Mouse (Mus musculus): Measurements from ENCODE around the gene Adarb2. TPM values are rescaled to one million over a fixed set of nuclear protein-coding genes. Genes with fewer than 3 reads are reported as not detected.

The Adarb2 gene
- polyA plus RNA-seq, 1 experiment from 2014 or later: 1.0 TPM

GRCm38 (mm10) chr13:8402324-8402873 is 199.7 kb downstream of the Adarb2 start:
- no peaks in the 10 kb centered on the region for H3K36me3 ChIP-seq (ENCODE audit: control insufficient read depth, insufficient read depth, low read length)
- WGBS: 80% methylated on average over 3 of the region's 3 CpGs
- no peak overlapping the region for H3K9ac ChIP-seq (ENCODE audit: low read length)
- no peak for ATAC-seq (ENCODE audit: insufficient number of reproducible peaks, low FRiP score, low TSS enrichment, low read depth)
- H3K4me1 ChIP-seq (ENCODE audit: control insufficient read depth, insufficient read depth, low read length): no peaks in the 10 kb centered on the region
- no peak for DNase-seq (ENCODE audit: low spot score)
- H3K27ac ChIP-seq (replicated peaks; ENCODE audit: low read depth, low read length): no peak overlapping the region
- H3K9me3 ChIP-seq (ENCODE audit: control insufficient read depth, low read length): no peaks in the 10 kb centered on the region
- no peaks in the 10 kb centered on the region for H3K27me3 ChIP-seq (ENCODE audit: control insufficient read depth, insufficient read depth, low read length)
- H3K4me3 ChIP-seq (ENCODE audit: low read depth, low read length): no peak overlapping the region
- H3K4me2 ChIP-seq (ENCODE audit: low read depth, severe bottlenecking): no peak overlapping the region

- H3K36me3 ChIP-seq (ENCODE audit: control insufficient read depth, insufficient read depth, low read length): no peaks in the 10 kb centered on the region
- ATAC-seq (ENCODE audit: insufficient number of reproducible peaks, low FRiP score, low TSS enrichment, low read depth) (no peak), DNase-seq (ENCODE audit: low spot score) (no peak)
- no peak overlapping the region for H3K27ac ChIP-seq (replicated peaks; ENCODE audit: low read depth, low read length)
- H3K27me3 ChIP-seq (ENCODE audit: control insufficient read depth, insufficient read depth, low read length): no peaks in the 10 kb centered on the region
- 54% methylated on average over 6 of the region's 6 CpGs for WGBS
- no peak overlapping the region for H3K4me3 ChIP-seq (ENCODE audit: low read depth, low read length)
- no peaks in the 10 kb centered on the region for H3K9me3 ChIP-seq (ENCODE audit: control insufficient read depth, low read length)
- H3K4me2 ChIP-seq (ENCODE audit: low read depth, severe bottlenecking): no peak overlapping the region
- H3K9ac ChIP-seq (ENCODE audit: low read length): no peak overlapping the region
- H3K4me1 ChIP-seq (ENCODE audit: control insufficient read depth, insufficient read depth, low read length): no peaks in the 10 kb centered on the region
Measured at GRCm38 (mm10) chr13:8406020-8406419, 203.4 kb downstream of the Adarb2 start.

GRCm38 (mm10) chr13:8410353-8411318 is 208.0 kb downstream of the Adarb2 start:
- Histone ChIP-seq H3K4me2 (ENCODE audit: low read depth, severe bottlenecking) (no peak overlapping the region), H3K9ac (ENCODE audit: low read length) (no peak overlapping the region), H3K9me3 (ENCODE audit: control insufficient read depth, low read length) (no peaks in the 10 kb centered on the region), H3K27me3 (ENCODE audit: control insufficient read depth, insufficient read depth, low read length) (no peaks in the 10 kb centered on the region), H3K36me3 (ENCODE audit: control insufficient read depth, insufficient read depth, low read length) (no peaks in the 10 kb centered on the region), H3K27ac (replicated peaks; ENCODE audit: low read depth, low read length) (no peak overlapping the region), H3K4me3 (ENCODE audit: low read depth, low read length) (no peak overlapping the region), H3K4me1 (ENCODE audit: control insufficient read depth, insufficient read depth, low read length) (no peaks in the 10 kb centered on the region)
- ATAC-seq (ENCODE audit: insufficient number of reproducible peaks, low FRiP score, low TSS enrichment, low read depth): no peak
- no peak for DNase-seq (ENCODE audit: low spot score)
- 73% methylated on average over 5 of the region's 5 CpGs for WGBS

- WGBS: 86% methylated on average over 15 of the region's 15 CpGs
- Histone ChIP-seq H3K9ac (ENCODE audit: low read length) (no peak overlapping the region), H3K36me3 (ENCODE audit: control insufficient read depth, insufficient read depth, low read length) (no peaks in the 10 kb centered on the region), H3K4me2 (ENCODE audit: low read depth, severe bottlenecking) (no peak overlapping the region), H3K9me3 (ENCODE audit: control insufficient read depth, low read length) (no peaks in the 10 kb centered on the region), H3K4me3 (ENCODE audit: low read depth, low read length) (no peak overlapping the region), H3K27me3 (ENCODE audit: control insufficient read depth, insufficient read depth, low read length) (no peaks in the 10 kb centered on the region), H3K27ac (replicated peaks; ENCODE audit: low read depth, low read length) (no peak overlapping the region), H3K4me1 (ENCODE audit: control insufficient read depth, insufficient read depth, low read length) (no peaks in the 10 kb centered on the region)
- DNase-seq (ENCODE audit: low spot score) (no peak), ATAC-seq (ENCODE audit: insufficient number of reproducible peaks, low FRiP score, low TSS enrichment, low read depth) (no peak)
Measured at GRCm38 (mm10) chr13:8424019-8424719, 221.5 kb downstream of the Adarb2 start.

- 92% methylated on average over 4 of the region's 4 CpGs for WGBS
- H3K36me3 ChIP-seq (ENCODE audit: control insufficient read depth, insufficient read depth, low read length): no peaks in the 10 kb centered on the region
- no peak for DNase-seq (ENCODE audit: low spot score)
Measured at GRCm38 (mm10) chr13:8439188-8439835, 236.6 kb downstream of the Adarb2 start.

GRCm38 (mm10) chr13:8445415-8445814 is 242.7 kb downstream of the Adarb2 start:
- WGBS: 73% methylated on average over 2 of the region's 2 CpGs
- Histone ChIP-seq H3K9me3 (ENCODE audit: control insufficient read depth, low read length) (no peaks in the 10 kb centered on the region), H3K4me3 (ENCODE audit: low read depth, low read length) (no peak overlapping the region), H3K9ac (ENCODE audit: low read length) (no peak overlapping the region), H3K36me3 (ENCODE audit: control insufficient read depth, insufficient read depth, low read length) (no peaks in the 10 kb centered on the region), H3K4me2 (ENCODE audit: low read depth, severe bottlenecking) (no peak overlapping the region), H3K27me3 (ENCODE audit: control insufficient read depth, insufficient read depth, low read length) (no peaks in the 10 kb centered on the region), H3K27ac (replicated peaks; ENCODE audit: low read depth, low read length) (no peak overlapping the region), H3K4me1 (ENCODE audit: control insufficient read depth, insufficient read depth, low read length) (no peaks in the 10 kb centered on the region)
- DNase-seq (ENCODE audit: low spot score) (no peak), ATAC-seq (ENCODE audit: insufficient number of reproducible peaks, low FRiP score, low TSS enrichment, low read depth) (no peak)

More at GRCm38 (mm10) chr13:8439188-8439835, 236.6 kb downstream of the Adarb2 start:
- no peaks in the 10 kb centered on the region for H3K9me3 ChIP-seq (ENCODE audit: control insufficient read depth, low read length)
- no peak overlapping the region for H3K9ac ChIP-seq (ENCODE audit: low read length)
- no peak overlapping the region for H3K4me3 ChIP-seq (ENCODE audit: low read depth, low read length)
- no peak overlapping the region for H3K27ac ChIP-seq (replicated peaks; ENCODE audit: low read depth, low read length)
- no peak overlapping the region for H3K4me2 ChIP-seq (ENCODE audit: low read depth, severe bottlenecking)
- H3K27me3 ChIP-seq (ENCODE audit: control insufficient read depth, insufficient read depth, low read length): no peaks in the 10 kb centered on the region
- ATAC-seq (ENCODE audit: insufficient number of reproducible peaks, low FRiP score, low TSS enrichment, low read depth): no peak
- no peaks in the 10 kb centered on the region for H3K4me1 ChIP-seq (ENCODE audit: control insufficient read depth, insufficient read depth, low read length)

GRCm38 (mm10) chr13:8448192-8448879 is 245.7 kb downstream of the Adarb2 start:
- Histone ChIP-seq H3K27ac (replicated peaks; ENCODE audit: low read depth, low read length) (no peak overlapping the region), H3K36me3 (ENCODE audit: control insufficient read depth, insufficient read depth, low read length) (no peaks in the 10 kb centered on the region), H3K27me3 (ENCODE audit: control insufficient read depth, insufficient read depth, low read length) (no peaks in the 10 kb centered on the region), H3K9ac (ENCODE audit: low read length) (no peak overlapping the region), H3K4me1 (ENCODE audit: control insufficient read depth, insufficient read depth, low read length) (no peaks in the 10 kb centered on the region), H3K4me2 (ENCODE audit: low read depth, severe bottlenecking) (no peak overlapping the region), H3K9me3 (ENCODE audit: control insufficient read depth, low read length) (no peaks in the 10 kb centered on the region), H3K4me3 (ENCODE audit: low read depth, low read length) (no peak overlapping the region)
- DNase-seq (ENCODE audit: low spot score) (peak; percentile 30), ATAC-seq (ENCODE audit: insufficient number of reproducible peaks, low FRiP score, low TSS enrichment, low read depth) (peak; percentile 74)
- WGBS: 17% methylated on average over 8 of the region's 8 CpGs

All from limb, embryonic 11.5 days (tissue).